Mouse (Mus musculus): ENCODE data around the gene Olfr1377. TPM values are rescaled to one million over a fixed set of nuclear protein-coding genes. Genes with fewer than 3 reads are reported as not detected.
"Not testable (repeated sequence)": the region's sequence is repeated elsewhere in the genome, so short reads cannot be mapped to it uniquely, and the experiment has no call there.

Olfr1377 gene
- not detected for total RNA-seq (2021)
- long read RNA-seq, experiment 1 = 0 reads
- long read RNA-seq, experiment 2 = 0 reads

DNA sequence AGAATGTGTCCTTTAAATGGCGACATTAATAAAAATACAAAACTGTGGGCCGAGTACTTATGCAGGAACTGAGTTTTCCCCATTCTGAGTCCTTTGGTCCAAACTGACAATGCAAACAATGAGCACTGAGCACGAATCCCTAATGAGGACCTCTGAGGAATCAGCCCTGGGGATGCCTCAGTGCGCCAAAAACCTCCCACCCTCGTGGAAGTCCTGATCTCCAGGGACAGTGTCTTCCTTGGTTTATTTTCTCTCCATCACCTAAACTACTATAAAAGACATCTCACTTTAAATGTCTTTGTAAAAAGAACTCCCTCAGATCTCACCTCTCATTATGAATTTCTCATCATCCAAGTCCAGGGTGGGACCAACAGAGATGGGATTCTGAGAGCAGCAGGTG is at the start of gene Olfr1377:
Olfr1377 (plus strand) TSS at position 301 of the 400 bp plus-strand sequence.
- no peak for DNase-seq (ENCODE audit: low spot score in 2 of 2)

DNA sequence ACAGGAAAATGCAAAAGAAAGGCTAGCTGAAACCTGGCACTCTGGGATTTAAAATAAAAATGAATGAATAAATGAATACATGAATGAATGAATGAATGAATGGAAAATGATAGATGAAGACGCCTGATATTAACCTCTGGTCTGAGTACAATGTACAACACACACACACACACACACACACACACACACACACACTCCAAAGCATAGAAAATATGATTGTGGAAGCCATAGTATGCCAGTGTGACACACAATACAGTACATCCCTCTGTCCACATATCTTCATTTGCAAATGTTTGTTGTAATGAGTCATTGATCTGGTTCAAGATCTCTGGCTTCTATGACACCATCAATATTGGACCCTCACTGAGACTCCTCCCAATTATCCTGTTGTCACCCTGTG is 49.7 kb upstream of the Olfr1377 start:
- DNase-seq (ENCODE audit: low spot score in 2 of 2) = no peak

DNA sequence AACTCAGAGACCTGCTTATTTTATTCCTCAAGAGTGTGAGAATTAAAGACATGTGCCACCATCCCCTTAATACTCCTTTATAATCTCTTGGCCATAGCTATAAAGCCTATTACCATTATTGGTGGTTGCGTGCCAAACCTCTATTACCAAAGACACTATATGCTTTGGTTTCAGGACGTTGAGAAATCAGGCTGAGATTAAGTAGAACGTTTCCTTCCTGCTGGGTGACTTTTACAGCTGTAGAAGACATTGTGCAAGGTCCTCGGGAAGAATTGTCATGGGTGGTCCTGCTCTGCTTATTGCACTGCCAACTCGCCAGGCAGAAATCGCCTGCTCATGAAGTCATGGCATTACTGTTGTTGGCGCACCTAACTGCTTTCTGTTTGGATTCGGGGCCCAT is 43.3 kb upstream of the Olfr1377 start:
- no peak for DNase-seq (ENCODE audit: low spot score in 2 of 2)

DNA sequence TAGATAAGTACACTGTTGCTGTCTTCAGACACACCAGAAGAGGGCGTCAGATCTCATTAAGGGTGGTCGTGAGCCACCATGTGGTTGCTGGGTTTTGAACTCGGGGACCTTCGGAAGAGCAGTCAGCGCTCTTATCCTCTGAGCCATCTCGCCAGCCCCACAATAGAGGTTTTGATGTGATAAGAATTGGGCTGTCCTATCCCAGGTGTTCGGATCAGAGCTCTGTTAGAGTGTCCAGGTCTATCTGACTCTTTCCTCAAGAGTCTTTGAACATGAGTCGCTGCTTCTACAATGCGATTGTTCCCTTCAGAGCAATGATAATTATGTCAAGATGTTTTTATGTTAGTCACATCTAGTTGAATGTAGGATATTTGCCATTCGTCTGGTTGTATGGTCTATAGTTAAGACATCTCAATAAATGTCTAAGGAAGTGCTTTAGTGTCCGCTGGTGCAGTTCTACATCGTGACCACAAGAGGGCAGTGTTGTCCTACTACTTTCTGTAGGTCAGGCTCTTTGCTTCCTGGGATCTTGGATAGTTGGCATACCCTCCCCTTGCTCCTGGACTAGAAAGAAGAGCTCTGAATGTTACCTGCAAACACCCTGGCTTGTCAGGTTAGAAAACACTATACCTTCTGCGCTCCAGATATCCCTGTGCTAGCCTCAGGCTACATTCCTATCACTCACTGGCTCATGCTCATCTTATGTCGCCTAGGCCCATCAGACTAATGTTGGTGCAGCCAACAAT is 42.0 kb upstream of the Olfr1377 start:
- DNase-seq (ENCODE audit: low spot score in 2 of 2) = peak in 1 of 2 experiments; percentile 10

DNA sequence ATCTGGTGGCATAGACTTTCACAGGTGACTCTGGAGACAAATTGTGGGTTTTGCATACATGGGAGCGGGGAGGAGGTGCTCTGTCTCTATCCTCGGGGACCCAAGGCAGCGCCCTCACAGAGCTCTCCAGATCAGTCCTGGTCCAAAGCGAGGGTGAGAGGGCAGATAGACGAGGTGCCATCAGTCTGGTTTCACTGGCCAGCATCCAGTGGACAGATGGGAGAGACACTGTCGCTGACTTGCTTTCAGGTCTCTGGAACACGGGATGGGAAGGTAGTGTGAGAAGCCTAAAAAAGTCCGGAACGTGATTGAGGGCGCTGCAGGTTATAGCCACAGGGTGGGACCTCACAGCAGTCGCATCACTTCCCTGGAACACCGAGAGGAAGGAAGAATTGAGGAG is 39.4 kb upstream of the Olfr1377 start:
- no peak for DNase-seq (ENCODE audit: low spot score in 2 of 2)

DNA sequence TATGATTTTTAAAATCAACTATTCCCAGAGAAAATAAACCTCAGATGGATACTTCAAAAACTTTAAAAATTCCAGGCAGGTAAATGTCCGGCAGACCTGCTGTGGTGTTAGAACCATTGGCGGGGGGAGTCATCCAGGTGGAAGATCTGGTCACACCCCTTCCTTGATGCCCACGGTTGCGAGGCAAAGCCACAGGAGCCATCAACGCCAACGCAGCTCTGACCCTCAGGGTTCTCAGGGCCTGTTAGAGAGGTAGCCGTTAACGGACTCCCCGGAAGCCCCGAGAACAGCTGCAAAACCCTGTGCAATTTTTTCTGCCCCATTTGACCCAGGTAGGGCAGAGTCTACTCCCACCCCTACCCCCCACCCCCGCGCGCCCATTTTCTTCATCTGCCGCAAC is 38.3 kb upstream of the Olfr1377 start, which contains the start of gene 4933414I15Rik:
4933414I15Rik (minus strand) TSS at position 260 of the 400 bp plus-strand sequence.
- no peak for DNase-seq (ENCODE audit: low spot score in 2 of 2)

DNA sequence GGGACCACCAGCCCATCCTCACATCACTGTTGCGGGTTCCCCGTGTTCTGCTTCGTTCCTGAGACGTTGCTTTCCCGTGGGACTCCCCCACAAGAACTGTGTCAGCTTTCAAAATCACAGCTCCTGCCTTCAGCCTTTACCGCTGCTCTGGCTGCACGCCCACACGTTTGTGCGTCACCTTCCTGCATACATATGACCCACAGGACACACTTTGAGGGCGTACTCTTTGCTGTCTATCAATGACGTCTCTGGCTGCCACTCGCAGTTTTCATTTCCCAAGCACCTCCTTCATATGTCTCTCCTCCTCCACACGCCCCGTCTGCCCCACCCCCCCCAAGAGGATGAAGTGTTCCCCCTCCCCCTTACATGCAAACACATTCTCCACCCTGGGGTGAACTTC is 29.5 kb upstream of the Olfr1377 start:
- no peak for DNase-seq (ENCODE audit: low spot score in 2 of 2)

DNA sequence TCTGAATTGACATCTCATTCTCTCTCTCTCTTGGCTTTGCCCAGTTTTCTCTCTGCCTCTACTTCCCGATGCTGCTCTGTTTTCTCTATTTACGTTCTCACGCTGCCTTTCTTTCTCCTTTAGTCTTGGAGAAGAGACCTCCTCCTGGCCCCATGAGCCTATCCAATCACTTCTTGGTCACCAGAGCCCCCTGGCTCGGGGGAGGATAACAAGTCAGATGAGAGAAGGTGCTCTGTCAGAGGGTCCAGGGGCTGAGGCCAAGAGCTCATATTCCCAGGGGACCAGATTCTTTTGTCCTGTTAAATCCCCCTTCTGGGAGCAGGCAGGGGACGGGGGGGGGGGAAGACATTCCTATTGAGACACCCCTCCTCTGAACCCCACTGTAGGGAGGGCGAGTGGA is 28.1 kb upstream of the Olfr1377 start, which contains the start of gene Prop1:
Prop1 (minus strand) TSS at position 101 of the 400 bp plus-strand sequence.
- DNase-seq (ENCODE audit: low spot score in 2 of 2) = no peak

DNA sequence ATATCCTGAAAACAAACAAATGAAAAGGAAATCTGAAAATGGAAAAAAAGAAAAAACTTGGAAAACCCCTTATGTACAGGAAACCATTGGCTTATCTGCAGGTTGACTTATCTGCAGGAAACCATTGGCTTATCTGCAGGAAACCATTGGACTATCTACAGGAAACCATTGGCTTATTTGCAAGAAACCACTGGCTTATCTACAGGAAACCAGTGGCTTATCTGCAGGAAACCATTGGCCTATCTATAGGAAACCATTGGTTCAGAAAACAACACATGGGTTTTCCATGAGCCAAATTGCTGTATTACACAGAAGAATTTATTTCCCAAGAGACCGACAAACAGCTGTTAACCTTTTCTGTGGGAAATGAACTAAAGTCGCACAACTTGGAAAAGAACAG is 16.9 kb upstream of the Olfr1377 start:
- no peak for DNase-seq (ENCODE audit: low spot score in 2 of 2)

DNA sequence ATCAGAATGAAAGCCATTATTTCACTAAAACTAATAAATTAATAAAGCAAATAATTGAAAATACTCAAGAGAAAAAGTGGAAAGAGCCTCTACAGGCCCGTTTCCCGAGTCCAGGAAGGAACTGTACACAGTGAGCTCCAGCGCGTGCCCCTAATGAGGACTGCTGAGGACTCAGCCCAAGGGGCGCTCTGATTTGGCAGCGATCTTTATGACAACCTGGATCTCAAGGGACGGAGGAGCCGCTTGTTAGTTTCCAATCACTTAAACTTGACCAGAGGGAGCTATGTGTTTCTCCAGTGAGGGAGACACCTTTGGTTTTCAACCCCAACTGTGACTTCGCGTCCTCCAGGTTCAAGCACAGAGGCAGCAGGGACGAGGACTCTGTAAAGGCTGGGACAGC is 15.5 kb upstream of the Olfr1377 start, which contains the start of gene Olfr1378:
Olfr1378 (plus strand) TSS at position 301 of the 400 bp plus-strand sequence.
- DNase-seq (ENCODE audit: low spot score in 2 of 2) = no peak

DNA sequence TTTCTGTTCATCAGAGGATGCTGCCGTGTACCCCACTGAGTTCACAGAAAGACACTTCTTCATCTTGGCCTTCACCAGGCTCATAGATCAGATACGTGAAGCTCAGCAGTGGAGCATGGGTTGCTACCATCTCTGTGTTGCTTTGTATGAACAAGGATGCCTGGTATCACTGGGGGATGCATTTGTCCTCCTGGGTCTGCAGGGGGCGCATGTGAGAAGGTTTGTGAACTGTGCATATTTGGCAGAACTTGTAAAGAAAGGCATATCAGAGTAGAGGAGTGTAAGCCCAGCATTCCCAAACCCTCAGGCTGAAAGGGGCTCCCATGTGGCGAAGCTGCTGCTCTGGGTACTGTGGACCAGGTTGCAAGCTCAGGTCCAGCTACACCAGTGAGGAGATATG is 4.6 kb upstream of the Olfr1377 start:
- peak; percentile 48 to 50 for DNase-seq (ENCODE audit: low spot score in 2 of 2)

DNA sequence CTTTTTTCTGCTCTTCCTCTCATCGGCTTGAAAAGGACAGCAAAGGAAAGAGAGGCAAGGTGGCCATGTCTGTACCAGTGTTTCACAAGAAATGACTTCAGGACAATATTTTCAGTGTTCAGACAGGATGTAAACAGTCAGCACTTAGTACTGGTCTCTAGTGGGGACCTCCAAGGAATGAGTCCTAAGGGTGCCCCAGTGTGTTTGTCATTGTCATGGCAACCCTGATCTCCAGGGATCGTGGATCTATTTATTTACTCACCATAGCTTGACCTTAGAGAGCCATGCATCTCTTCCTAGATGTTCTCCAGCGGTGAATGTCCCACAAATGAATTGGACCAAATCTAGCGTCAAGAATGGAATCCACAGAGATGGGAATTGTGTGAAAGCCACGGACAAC is 21.5 kb downstream of the Olfr1377 start, which contains the start of gene Olfr51:
Olfr51 (plus strand) TSS at position 301 of the 400 bp plus-strand sequence.
- DNase-seq (ENCODE audit: low spot score in 2 of 2) = no peak

DNA sequence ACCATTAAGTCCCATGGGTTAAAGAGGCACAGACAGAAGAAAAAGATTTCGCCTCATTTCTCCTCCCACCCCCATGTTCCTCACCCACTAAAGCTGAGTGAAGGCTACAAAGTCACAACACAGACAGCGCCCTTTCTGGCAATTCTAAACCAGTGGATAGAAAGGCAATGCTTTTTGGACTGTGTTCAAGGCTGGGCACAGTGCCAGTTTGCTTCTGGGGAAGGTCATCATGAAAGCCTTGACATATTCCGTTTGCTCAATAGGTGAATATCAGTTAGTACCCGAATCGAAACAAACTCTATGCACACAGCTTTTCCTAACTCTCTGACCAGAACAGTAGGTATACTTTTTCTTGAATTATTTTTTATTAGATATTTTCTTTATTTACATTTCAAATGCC is 30.1 kb downstream of the Olfr1377 start:
- DNase-seq (ENCODE audit: low spot score in 2 of 2) = peak; percentile 73 to 87

DNA sequence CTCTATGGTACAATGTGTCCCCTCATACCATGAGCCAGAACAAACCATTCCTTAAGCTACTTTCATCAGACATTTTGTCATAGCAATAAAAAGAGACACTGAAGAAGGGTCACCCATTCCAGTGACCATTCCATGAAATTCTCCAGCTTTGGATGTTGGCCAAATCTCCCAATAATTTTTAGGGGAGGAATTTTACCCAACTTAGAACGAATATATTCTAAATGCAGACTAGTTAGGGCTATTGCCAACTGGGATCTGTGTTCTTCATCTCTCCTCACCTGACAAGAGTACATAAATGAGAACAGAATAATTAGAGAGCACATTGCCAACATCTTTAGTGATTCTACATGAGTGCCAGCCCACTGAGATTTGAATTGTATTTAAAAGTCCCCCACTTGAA is 32.2 kb downstream of the Olfr1377 start, which contains the start of gene Olfr54:
Olfr54 (plus strand) TSS at position 301 of the 400 bp plus-strand sequence.
- no peak for DNase-seq (ENCODE audit: low spot score in 2 of 2)

DNA sequence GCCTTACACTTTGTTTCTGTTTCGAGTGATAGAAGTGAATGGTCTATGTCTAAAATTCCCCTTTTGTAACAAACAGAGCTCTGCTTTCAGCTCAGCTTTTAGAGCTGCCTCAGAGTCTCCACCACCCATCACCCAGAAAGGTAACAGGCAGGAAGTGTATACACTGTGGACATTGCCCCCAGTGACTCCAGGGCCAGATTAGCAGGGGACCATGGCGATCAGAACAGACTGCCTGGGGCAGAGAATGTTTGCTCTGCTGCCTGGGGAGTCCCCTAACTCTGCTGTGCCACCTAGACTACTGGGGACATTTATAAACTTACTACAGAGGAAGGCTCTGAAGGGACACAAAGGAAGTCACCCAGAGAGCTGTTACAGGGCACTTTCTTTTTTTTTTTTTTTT is 34.6 kb downstream of the Olfr1377 start:
- DNase-seq (ENCODE audit: low spot score in 2 of 2) = no peak

DNA sequence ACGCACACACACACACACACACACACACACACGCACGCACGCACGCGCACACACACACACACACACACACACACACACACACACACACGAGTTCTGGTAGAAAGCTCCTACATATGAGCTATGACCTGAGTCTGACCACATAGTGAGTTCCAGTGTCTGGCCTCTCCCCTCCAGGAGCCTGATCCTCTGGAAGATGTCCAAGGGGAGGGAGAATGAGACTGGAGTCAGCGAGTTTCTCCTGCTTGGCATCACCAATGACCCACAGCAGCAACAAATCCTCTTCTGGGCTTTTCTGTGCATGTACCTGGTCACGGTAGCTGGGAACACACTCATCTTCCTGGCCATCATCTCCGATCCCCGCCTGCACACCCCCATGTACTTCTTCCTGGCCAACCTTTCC is 45.0 kb downstream of the Olfr1377 start:
- DNase-seq (ENCODE audit: low spot score in 2 of 2) = not testable (repeated sequence)

DNA sequence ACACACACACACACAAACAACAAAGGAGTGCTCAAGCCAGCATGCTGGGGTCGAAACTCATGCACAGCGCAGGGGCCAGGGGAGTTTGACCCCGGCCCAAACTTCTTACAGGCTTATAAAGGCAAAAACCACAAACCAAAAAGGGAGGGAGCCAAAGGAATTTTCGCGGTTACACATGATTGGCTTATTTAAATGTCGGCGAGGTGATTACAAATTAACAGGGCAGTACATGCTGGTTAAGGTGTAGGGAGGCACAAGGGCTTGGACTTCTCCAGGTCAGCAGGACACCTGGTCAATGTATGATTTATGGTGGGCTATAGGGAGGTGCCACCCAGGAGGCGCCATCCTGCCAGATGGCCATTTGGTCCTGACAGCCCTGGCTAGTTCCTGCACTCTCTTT is 47.6 kb downstream of the Olfr1377 start:
- DNase-seq (ENCODE audit: low spot score in 2 of 2) = not testable (repeated sequence)

DNA sequence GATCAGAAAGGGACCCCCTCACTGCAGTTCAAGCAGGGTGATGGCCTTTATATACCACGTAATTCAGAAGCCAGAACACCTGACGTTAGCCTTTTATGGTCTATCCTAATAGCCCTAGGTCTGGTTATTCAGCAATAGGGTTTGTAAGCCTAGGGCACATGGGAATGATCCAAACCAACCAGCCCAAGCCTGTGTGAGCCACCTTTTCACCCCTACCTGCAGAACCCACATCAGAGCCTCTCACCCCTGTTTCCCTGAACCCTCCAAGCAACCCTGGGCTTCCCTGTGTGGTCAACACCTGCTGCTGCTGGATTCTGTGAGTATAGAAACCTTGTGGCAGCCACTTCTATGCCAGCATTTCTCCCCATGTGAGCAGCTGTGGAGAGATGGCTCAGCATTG is 48.5 kb downstream of the Olfr1377 start:
- DNase-seq (ENCODE audit: low spot score in 2 of 2) = no peak

DNA sequence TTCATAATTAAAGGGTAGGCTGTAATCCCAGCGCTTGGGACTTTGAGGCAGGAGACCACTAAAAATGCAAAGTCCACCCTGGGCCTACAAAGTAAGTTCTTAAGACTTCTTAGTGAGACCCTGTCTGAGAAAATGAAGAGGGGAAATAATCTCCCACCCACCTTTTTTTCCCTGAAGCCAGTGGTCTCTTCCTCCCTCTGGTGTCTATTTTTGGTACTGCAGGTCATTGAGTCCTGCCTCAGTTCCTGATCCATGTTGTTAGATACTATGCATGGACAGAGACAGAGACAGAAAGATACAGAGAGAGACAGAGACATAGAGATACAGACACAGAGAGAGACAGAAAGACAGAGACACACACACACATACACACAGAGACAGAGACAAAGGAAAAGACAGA is 51.1 kb downstream of the Olfr1377 start:
- peak in 1 of 2 experiments; percentile 28 for DNase-seq (ENCODE audit: low spot score in 2 of 2)

DNA sequence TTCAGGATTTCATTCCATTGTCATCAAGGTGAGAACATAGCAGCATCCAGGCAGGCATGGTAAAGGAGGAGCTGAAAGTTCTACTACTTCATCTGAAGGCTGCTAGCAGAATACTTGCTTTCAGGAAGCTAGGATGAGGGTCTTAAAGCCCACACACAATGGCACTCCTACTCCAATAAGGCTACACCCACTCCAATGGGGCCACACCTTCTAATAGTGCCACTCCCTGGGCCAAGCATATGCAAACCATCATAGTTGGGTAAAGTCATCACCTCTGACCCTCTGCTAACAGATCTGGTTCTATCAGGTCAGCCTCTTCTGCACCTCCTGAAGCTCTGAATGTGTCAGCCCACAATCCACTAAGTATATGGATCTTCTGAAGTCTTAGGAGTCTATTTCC is 52.4 kb downstream of the Olfr1377 start:
- DNase-seq (ENCODE audit: low spot score in 2 of 2) = not testable (repeated sequence)

DNA sequence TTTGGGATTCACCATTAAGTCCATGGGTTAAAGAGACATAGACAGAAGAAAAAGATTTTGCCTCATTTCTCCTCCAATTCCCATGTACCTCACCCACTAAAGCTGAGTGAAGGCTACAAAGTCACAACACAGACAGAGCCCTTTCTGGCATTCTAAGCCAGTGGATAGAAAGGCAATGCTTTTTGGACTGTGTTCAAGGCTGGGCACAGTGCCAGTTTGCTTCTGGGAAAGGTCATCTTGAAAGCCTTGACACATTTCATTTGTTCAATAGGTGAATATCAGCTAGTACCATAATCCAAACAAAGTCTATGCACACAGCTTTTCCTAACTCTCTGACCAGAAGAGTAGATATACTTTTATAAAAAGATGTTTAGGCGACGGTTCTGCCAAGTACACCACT is 54.2 kb downstream of the Olfr1377 start:
- peak; percentile 55 to 61 for DNase-seq (ENCODE audit: low spot score in 2 of 2)

All from adrenal gland, adult 18-20 months (tissue).